Mouse (Mus musculus): ENCODE measurements at regions not wholly inside any gene's neighbourhood (a gene's known extent, or its start where the extent isn't known, plus 50 kb on each side); places are given as distances from the start of the nearest gene placed in this dataset.

DNA sequence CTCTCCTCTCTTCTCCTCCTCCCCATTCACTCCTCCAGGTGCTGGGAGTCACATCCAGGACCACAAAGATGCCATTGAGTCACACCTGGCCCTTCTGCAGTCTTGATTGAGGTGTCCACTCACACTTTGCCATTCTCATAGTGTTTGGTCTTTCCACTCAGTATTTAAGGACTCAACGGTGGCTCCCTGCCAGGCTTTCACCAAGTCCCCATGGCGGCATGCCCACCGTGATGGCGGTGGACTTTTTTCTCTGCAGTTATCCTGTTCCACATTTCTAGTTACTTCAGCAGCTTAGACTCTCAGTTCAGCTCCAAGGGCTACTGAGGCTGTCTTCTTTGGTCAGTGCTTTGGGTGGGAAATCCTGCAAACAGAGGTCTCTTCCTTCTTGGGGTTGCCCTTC lies 189.9 kb downstream of the Cbln1 start:
- intact Hi-C loops (cut with DNase I) = no loop called here

DNA sequence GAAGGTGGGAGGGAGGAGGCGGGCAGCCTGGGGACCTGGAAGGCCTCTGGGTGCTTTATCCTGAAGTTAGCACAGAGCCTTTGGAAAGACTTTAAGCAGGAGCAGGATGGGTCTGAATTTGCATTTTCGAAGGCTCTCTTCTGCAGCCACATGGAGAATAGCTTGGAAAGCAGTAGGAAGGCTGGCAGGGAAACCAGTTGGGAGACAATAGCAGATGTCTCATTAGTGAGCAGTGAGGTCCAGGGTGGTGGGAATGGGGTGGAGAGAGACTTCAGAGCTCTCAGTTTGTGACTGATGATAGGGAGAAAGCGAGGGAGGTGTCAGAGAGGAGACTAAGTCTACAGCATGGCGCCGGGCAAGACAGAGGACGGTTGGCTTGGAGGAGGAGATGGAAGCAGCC lies 199.1 kb downstream of the Cbln1 start:
- intact Hi-C loops (cut with DNase I) = no loop called here

- intact Hi-C loops (cut with DNase I) = no loop called here
Measured at GRCm38 (mm10) chr8:87270525-87271187, 201.8 kb downstream of the Cbln1 start.

DNA sequence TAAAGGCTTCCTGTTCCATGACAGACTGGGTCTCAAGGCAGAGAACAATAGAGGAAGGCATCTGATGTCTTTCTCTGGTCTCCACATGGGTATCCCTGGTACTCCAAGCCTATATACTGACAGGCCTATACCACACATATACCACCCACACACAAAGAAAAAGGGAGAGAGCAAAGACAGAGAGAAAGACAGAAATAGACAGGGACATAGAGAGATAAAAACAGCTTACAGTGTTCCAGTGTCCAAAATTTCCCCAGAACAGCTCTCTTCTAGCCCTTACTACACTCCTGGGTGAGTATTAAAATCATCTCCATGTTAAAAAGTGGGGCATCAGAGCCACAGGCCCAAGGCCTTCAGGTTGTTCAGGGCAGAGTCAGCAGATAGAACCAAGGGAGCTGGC lies 204.2 kb downstream of the Cbln1 start:
- intact Hi-C loops (cut with DNase I) = no loop called here

DNA sequence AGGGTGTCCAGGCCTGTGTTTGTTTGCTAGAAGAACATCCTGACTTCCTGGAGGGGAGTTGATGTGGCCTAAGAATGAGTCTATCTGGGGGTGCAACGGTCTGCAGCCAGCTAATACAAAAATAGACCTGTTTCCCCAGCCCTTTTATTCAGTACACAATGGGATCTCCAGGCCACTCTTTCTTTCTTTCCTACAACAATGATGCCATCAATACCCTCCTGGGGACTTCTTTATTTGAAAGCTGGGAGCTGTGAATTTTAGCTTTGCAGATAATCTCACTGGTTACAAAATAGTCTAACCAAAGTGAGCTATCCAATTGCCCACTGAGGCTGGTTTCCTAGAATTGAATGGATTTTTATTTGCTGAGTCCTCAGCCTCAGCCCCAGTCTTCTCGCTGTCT lies 207.4 kb downstream of the Cbln1 start:
- intact Hi-C loops (cut with DNase I) = no loop called here

DNA sequence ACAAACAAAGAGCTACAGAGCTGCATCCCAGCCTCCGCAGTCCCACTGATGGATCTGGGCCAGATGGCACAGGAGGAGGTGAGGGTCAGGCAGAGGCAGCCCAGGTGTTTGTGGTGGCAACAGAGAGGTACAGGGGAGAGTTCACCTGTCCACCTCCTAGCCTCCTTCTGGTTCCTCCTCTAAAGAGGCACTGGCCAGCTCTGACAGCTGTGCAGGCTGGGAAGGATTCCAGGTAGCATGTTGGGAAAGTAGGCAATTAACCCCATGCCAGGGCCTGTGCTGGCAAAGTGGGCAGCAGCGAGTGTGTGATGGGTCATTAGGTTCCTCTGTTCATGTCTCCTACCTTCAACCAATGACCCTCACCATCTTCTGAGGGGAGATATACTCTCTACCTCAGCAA lies 212.1 kb downstream of the Cbln1 start:
- intact Hi-C loops (cut with DNase I) = no loop called here

DNA sequence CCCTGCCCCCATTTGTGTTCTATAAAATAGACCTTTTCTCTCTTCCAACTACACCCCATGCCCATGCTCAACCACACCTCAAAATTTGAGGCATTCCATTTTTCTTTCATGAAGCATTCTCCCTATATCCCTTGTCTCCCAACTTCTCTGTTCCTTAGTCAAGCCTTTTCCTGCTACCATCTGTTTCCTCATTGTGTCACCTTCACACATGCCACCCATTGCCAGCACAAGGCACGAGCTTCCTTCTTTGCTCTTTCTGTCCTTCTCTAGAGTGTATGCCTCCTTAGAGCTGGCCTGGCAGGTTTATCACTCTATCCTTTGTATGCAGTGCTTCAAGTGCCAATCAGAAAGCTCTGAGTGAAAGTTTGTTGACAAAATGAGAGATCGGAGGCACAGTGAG lies 229.7 kb downstream of the Cbln1 start:
- intact Hi-C loops (cut with DNase I) = no loop called here

DNA sequence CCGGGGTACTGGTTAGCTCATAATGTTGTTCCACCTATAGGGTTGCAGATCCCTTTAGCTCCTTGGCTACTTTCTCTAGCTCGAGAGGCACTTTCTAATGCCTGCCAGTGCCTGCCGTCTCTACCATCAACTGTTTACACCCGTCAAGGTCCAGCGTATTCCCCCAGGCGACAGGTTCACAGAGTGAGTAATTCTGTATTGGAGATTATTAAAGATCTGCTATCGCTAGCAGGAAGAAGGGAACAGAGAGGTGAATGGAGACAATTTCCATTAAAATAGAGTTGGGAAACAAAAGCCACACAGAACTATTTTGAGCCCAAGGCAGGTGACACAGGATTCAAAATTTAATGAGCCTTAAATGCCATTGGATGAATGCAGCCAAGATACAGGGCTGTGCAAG lies 235.2 kb downstream of the Cbln1 start:
- intact Hi-C loops (cut with DNase I) = no loop called here

GRCm38 (mm10) chr8:87236438-87236837 lies 236.0 kb downstream of the Cbln1 start:
- intact Hi-C loops (cut with DNase I) = no loop called here

- intact Hi-C loops (cut with DNase I) = no loop called here
Measured at GRCm38 (mm10) chr8:87235341-87236075, 236.9 kb downstream of the Cbln1 start.

GRCm38 (mm10) chr8:87234336-87234735 lies 238.1 kb downstream of the Cbln1 start:
- intact Hi-C loops (cut with DNase I) = no loop called here

DNA sequence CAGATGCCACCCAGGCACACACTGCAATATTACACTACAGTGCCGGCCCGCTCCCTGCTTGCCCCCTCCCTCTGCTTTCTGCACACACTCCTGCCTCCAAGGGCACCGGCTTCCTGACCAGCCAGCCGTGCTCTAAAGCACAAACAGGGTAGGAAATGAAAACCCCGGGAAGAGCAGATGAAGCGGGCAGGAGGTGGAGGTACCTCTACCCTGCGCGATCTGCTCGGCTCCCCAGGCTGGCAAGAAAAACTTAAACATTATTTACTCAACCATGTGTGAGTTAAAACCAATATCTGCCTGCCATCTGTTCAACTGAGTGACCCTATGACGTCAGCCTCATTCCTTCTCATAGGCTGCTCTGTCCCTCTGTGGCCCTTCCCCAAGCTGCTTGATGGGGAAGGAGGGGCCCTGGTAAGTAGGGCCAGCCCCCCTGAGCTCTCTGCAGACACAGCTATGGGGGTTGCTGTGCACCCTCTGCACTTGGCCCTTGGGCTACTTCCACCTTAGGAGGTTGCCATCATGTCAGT lies 238.5 kb downstream of the Cbln1 start:
- intact Hi-C loops (cut with DNase I) = no loop called here

DNA sequence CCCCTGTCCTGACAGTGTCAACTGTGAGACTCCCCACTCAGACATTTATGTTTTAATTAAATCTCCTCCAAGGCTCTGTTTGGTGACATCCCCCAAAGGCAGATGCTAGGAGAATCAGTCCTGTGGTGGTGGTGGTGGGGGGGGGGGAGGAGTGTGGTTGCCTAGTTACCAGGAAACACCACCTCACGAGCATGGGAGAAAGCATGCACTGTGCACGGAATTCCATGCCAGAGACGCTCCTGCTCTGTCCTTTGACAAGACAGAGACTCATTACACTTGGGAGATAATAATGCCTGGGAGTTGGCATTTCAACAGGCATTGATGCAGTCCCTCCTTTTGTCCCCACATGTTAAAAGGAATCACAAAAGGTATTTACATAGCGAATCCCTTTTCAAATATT lies 240.6 kb downstream of the Cbln1 start:
- intact Hi-C loops (cut with DNase I) = no loop called here

GRCm38 (mm10) chr8:87230096-87230495 lies 242.3 kb downstream of the Cbln1 start:
- intact Hi-C loops (cut with DNase I) = no loop called here

DNA sequence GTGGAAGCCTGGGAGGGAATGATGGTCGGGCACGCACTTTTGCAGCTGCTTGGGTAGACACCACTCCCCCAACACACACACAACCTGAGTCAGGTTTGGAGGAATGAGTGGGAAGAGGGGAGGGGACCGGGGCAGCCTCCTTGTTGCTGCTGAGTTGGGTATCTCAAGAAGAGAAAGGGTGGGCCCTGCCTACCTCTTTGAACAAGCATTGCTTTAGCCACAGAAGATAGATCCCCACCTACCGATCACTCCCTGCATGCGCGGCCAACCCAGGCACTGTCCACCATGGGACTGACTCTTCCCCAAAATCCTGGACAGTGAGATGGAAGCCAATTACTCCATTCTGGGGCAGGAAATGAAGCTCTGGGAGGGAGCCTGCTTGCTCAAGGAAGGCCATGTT lies 243.2 kb downstream of the Cbln1 start:
- intact Hi-C loops (cut with DNase I) = no loop called here

DNA sequence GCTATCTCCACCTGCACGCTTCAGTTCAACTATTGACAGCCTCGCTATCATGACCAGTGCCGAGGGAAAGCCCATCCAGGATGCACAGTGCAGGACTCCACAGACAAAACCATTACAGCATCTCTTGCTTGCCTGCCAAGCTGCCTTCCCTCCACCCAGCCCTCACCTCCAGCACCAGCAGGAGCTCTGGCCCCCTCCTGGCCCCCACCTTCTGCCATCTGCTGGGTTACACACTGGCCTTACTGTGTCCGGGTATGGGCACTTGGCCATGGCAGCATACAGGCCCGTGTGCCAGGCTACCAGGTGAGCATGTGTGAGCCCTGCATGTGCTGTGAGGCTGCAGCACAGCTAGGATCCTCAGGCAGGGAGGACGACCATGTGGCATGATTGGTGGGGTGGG lies 243.6 kb downstream of the Cbln1 start:
- intact Hi-C loops (cut with DNase I) = no loop called here

DNA sequence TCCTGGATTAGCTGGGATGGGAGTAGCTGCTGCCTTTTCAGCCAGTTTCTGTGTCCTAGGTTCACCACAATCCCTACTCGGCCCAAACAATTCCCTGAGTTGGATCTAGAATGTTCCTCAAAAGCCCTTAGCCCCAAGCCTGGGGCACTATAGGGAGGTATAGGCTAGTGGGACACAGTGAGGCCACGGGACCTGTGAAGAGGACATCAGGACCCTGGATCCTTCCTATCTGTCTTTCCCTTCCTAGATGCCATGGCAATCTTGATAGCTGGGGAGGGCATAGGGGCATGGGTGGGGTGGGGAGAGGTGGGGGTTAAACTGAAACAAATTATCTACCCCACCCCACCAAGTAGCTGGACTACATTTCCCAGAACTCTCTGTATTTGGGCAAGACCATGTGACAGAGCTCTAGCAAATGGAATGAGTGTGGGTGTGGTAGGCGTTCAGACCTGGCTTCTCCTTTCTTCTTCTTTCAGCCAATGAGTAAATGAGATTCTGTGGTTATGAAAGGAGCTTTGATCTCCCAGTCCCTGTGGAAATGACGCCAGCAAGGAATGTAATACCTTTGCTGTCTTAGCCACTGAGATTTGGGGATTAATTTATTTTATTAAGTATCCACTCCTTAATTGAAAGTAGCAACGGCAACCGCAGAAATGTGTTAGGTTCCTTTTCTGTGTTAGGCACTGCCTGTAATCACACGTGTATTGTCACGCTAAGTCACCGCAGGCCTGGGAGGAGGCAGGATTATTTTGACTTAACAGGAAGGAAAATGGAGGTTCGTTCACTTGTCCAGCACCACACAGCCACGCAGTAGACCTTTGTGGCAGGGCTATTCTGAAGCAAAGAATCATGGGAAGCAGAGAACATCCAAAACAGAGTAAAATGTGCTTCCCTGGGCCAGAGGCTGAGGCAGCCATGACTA lies 246.6 kb downstream of the Cbln1 start:
- intact Hi-C loops (cut with DNase I) = no loop called here

GRCm38 (mm10) chr8:87220581-87220980 lies 251.8 kb downstream of the Cbln1 start:
- intact Hi-C loops (cut with DNase I) = no loop called here

DNA sequence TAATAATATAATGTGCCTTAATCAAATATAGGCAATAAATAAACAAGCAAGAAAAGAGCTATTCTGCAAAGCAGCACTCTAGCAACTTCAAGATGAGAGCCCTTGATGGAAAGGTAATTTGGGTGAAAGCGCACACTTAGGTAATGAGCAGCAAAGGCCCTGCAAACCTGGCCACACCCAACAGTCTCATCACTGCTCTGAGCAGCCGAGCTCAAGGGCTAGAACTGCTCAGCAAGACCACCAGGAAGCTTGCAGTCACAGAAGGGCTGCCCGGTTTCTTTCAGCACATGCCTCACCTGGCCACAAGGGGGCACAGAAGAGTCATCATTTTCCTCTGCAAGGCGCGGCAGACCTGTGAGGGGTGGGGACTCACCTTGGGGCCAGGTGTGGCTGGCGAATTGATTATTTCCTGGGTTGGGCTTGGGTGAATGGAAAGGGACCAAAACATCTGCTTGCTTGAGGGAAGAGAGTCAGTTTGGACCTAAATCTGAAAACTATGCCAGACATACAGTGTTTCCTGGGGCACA lies 253.4 kb downstream of the Cbln1 start:
- intact Hi-C loops (cut with DNase I) = loop anchor here (2.0 to 10.0 kb wide), 3 partner anchors 248 to 318 kb away; no protein-coding TSS in a partner anchor

DNA sequence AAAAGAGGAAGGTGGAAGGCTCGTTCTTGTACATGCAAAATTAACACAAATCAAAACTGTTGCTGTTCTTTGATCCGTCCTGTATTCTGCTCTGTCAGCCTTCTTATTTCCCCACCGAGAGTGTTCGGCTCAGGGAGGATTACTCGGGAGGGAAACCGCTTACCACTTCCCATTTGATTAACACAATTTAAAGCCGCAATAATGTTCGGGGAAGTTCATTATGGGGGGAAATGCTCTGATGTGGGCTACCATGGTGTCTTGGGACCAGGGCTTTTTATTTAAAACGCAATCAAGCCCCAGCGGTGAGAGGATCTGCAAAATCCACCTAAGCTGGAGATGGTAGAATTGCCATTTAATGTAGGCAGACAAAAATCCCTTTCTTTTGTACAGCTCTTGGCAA lies 257.4 kb downstream of the Cbln1 start:
- intact Hi-C loops (cut with DNase I) = loop anchor here (5.0 to 10.0 kb wide), 2 partner anchors 252 to 280 kb away; no protein-coding TSS in a partner anchor

GRCm38 (mm10) chr8:87210546-87210945 lies 261.9 kb downstream of the Cbln1 start:
- intact Hi-C loops (cut with DNase I) = loop anchor here (10.0 kb wide), 1 partner anchor 276 kb away; no protein-coding TSS in a partner anchor

Measured in adrenal gland (tissue).